Mouse (Mus musculus): ENCODE data around the gene Litaf. TPM values are rescaled to one million over a fixed set of nuclear protein-coding genes. Genes with fewer than 3 reads are reported as not detected.

Gene Litaf
- total and polyA plus RNA-seq, 2 experiments from 2014 or later = 28.2 to 31.6 TPM

- no peak for TF ChIP-seq CTCF (IDR thresholded peaks at IDR 0.05; ENCODE audit: low read depth)
- WGBS = 92% methylated on average over 4 of the region's 4 CpGs
- ATAC-seq = no peak
Observed at GRCm38 (mm10) chr16:10915066-10915465, 150.9 kb downstream of the Litaf start.

DNA sequence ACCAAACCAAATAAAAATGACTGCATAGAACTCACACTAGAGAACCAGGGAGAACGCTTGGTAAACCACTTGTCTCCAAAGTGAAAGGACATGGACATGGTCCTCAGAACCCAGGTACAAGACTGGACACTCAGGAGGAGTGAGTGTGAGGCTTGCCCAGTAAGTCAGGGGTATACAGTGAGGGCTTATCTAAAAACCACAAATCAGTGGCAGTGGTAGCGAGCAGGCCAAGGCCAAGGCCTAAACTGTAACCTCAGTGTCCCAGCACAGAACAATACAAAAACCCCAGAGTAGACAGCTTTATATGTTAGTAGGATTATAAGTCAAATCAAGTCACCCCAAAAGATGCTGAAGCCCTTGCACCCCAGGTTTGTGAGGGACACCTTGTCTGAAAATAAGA is 154.9 kb downstream of the Litaf start:
- 99% methylated on average over 2 of the region's 2 CpGs for WGBS
- Histone ChIP-seq H3K4me1 (ENCODE audit: insufficient read depth, low read length) (no peaks in the 10 kb centered on the region), H3K4me3 (ENCODE audit: low read length) (no peak overlapping the region), H3K27ac (no peak overlapping the region), H3K27me3 (ENCODE audit: insufficient read depth, low read length) (no peaks in the 10 kb centered on the region), H3K36me3 (ENCODE audit: insufficient read depth, low read length) (no peaks in the 10 kb centered on the region), H3K4me2 (ENCODE audit: low read depth, low read length) (no peak overlapping the region), H3K9me3 (ENCODE audit: low read length) (no peaks in the 10 kb centered on the region), H3K9ac (replicated peaks; ENCODE audit: low read length) (no peak overlapping the region)
- TF ChIP-seq CTCF (IDR thresholded peaks at IDR 0.05; ENCODE audit: low read depth) = no peak
- ATAC-seq (no peak), DNase-seq (ENCODE audit: low spot score) (no peak)

More at GRCm38 (mm10) chr16:10915066-10915465, 150.9 kb downstream of the Litaf start:
- Histone ChIP-seq H3K9ac (replicated peaks; ENCODE audit: low read length) (no peak overlapping the region), H3K4me1 (ENCODE audit: insufficient read depth, low read length) (no peaks in the 10 kb centered on the region), H3K4me2 (ENCODE audit: low read depth, low read length) (no peak overlapping the region), H3K27ac (no peak overlapping the region), H3K4me3 (ENCODE audit: low read length) (no peak overlapping the region), H3K27me3 (ENCODE audit: insufficient read depth, low read length) (no peaks in the 10 kb centered on the region), H3K9me3 (ENCODE audit: low read length) (no peaks in the 10 kb centered on the region), H3K36me3 (ENCODE audit: insufficient read depth, low read length) (no peaks in the 10 kb centered on the region)
- DNase-seq (ENCODE audit: low spot score) = no peak

DNA sequence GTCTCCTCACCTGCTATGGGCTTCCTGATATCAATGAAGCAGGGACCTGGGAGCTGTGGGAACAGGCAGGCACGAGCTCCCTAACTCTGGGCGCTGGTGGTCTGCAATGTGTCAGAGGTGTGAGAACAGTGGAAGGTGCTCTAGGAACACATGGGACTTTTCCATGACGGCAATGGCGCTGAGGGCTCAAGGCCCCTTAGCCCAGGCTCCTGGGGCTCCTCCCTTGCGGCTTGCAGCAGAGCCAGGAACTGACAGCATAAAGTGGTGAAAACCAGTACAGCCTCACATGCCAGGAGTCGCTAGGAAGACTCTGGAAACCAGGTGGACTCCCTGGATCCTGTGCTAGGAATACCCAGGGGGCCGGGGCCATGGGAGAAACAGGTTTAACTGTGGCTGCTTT is 155.4 kb downstream of the Litaf start:
- Histone ChIP-seq H3K36me3 (ENCODE audit: insufficient read depth, low read length) (no peaks in the 10 kb centered on the region), H3K27ac (no peak overlapping the region), H3K9me3 (ENCODE audit: low read length) (no peaks in the 10 kb centered on the region), H3K9ac (replicated peaks; ENCODE audit: low read length) (no peak overlapping the region), H3K4me2 (ENCODE audit: low read depth, low read length) (no peak overlapping the region), H3K4me3 (ENCODE audit: low read length) (no peak overlapping the region), H3K4me1 (ENCODE audit: insufficient read depth, low read length) (no peaks in the 10 kb centered on the region), H3K27me3 (ENCODE audit: insufficient read depth, low read length) (no peaks in the 10 kb centered on the region)
- DNase-seq (ENCODE audit: low spot score) = no peak
- ATAC-seq = no peak
- 85% methylated on average over 7 of the region's 7 CpGs for WGBS
- TF ChIP-seq CTCF (IDR thresholded peaks at IDR 0.05; ENCODE audit: low read depth) = no peak

Small RNA genes within 50 kb of the gene (microRNA-seq; reads per million reads assigned to microRNA genes)
- gene Gm26268 = 0 reads per million in 2 experiments

Other genes starting within 250 kb of the Litaf start
- gene Rmi2, start 231.1 kb downstream of the Litaf start, total RNA-seq (2014; rRNA removed) = 1.3 and 4.1 TPM in 2 replicates
- 0.58 and 0.64 TPM in 2 replicates for gene Rmi2, start 231.1 kb downstream of the Litaf start, polyA plus RNA-seq (2015; fragmentation: Nextera tagmentation; extraction: Ambion mirVana)
- gene Snn, start 5.2 kb downstream of the Litaf start, total RNA-seq (2014; rRNA removed) = 241 and 273 TPM in 2 replicates
- 116 and 123 TPM in 2 replicates for gene Snn, start 5.2 kb downstream of the Litaf start, polyA plus RNA-seq (2015; fragmentation: Nextera tagmentation; extraction: Ambion mirVana)
- gene Txndc11, start 68.5 kb upstream of the Litaf start, total RNA-seq (2014; rRNA removed) = 43.7 and 44.1 TPM in 2 replicates
- 25.2 and 29.0 TPM in 2 replicates for gene Txndc11, start 68.5 kb upstream of the Litaf start, polyA plus RNA-seq (2015; fragmentation: Nextera tagmentation; extraction: Ambion mirVana)
- 49.6 and 62.4 TPM in 2 replicates for gene Zc3h7a, start 110.2 kb upstream of the Litaf start, total RNA-seq (2014; rRNA removed)
- gene Zc3h7a, start 110.2 kb upstream of the Litaf start, polyA plus RNA-seq (2015; fragmentation: Nextera tagmentation; extraction: Ambion mirVana) = 42.3 and 42.8 TPM in 2 replicates
- 36.0 and 47.4 TPM in 2 replicates for gene Rsl1d1, start 137.2 kb upstream of the Litaf start, total RNA-seq (2014; rRNA removed)
- gene Rsl1d1, start 137.2 kb upstream of the Litaf start, polyA plus RNA-seq (2015; fragmentation: Nextera tagmentation; extraction: Ambion mirVana) = 133 TPM in 2 replicates
- 51.6 and 55.2 TPM in 2 replicates for gene Gspt1, start 188.2 kb upstream of the Litaf start, total RNA-seq (2014; rRNA removed)
- 45.2 and 46.6 TPM in 2 replicates for gene Gspt1, start 188.2 kb upstream of the Litaf start, polyA plus RNA-seq (2015; fragmentation: Nextera tagmentation; extraction: Ambion mirVana)
- 0.42 and 0.54 TPM in 2 replicates for gene Tnfrsf17, start 247.7 kb upstream of the Litaf start, total RNA-seq (2014; rRNA removed)
- not detected in 2 replicates for gene Tnfrsf17, start 247.7 kb upstream of the Litaf start, polyA plus RNA-seq (2015; fragmentation: Nextera tagmentation; extraction: Ambion mirVana)

Measured in hindbrain, postnatal 0 days (tissue).